22 mouse cellular contexts compared by ENCODE assay signal in the genomic region with DNA sequence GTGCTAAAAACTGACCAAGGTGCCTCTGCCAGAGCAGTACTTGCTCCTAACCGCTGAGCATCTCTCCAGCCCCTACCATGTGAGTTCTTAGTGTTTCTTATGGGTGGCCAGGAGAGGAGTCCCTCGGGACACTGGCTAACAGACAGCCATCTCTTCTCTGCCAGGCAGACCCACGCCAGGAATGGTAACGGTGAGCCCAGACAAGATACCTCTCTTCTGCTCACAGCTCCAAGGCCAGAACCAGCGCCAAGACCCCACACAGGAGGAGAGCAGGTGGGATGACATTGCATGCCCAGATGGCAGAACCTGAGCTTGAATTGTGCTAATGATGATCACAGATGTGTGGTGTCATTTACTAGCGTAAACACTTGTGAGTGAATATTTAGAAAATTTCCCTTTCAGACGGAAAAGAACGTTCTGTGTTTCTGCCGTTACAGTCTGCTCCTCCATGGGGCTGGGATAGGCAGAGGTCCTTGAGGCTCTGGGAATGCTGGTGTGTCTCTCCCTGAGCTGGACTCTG.
DNase-seq lines count a peak whose midpoint lies in the region; ATAC-seq and TF ChIP-seq lines count a peak whose summit lies in the region.
"Had no signal": no experiment of that assay in that cellular context is flagged by ENCODE, and none has a peak within 500 bp of the region (broad histone marks: within the 10 kb centered on the region; RNA-seq: fewer than 3 reads in every experiment).

No protein-coding gene starts in this region.

- no peak for TF ChIP-seq POLR2A in brain, embryonic 14.5 days (IDR thresholded peaks at IDR 0.05; ENCODE audit: borderline replicate concordance, extremely low read depth, insufficient read depth, insufficient read length, poor library complexity, severe bottlenecking)

- no peaks in the 10 kb centered on the region for H3K27me3 ChIP-seq in forebrain, embryonic 15.5 days
- peaks cover 14% of the 10 kb centered on the region for H3K27me3 ChIP-seq in forebrain, embryonic 10.5 days (ENCODE audit: poor library complexity, severe bottlenecking)
- H3K27me3 ChIP-seq: embryonic facial prominence, embryonic 12.5 days had no signal

- H3K4me1 ChIP-seq in forebrain, embryonic 15.5 days = peaks cover 45% of the 10 kb centered on the region
- peaks cover 24% of the 10 kb centered on the region for H3K4me1 ChIP-seq in forebrain, embryonic 10.5 days

- H3K9me3 ChIP-seq in forebrain, embryonic 15.5 days = no peaks in the 10 kb centered on the region
- H3K9me3 ChIP-seq in forebrain, embryonic 10.5 days = no peaks in the 10 kb centered on the region; the same call in 1 of the 2 replicates
- H3K9me3 ChIP-seq: embryonic facial prominence, embryonic 12.5 days had no signal

- WGBS in forebrain, embryonic 15.5 days = 60% methylated on average over 9 of the region's 9 CpGs
- WGBS in forebrain, embryonic 10.5 days = 92% methylated on average over 9 of the region's 9 CpGs

- H3K27ac ChIP-seq in forebrain, embryonic 15.5 days (replicated peaks) = peak overlapping the region; percentile 68
- H3K27ac ChIP-seq in forebrain, embryonic 10.5 days = no peak overlapping the region
- H3K27ac ChIP-seq: embryonic facial prominence, embryonic 12.5 days; heart, adult 2 months; hindbrain, embryonic 10.5 days; hindbrain, embryonic 14.5 days had no signal

- H3K4me2 ChIP-seq in forebrain, embryonic 15.5 days (replicated peaks) = no peak overlapping the region
- H3K4me2 ChIP-seq: embryonic facial prominence, embryonic 12.5 days; heart, embryonic 11.5 days; hindbrain, embryonic 14.5 days had no signal

- peak; percentile 62 to 65 for DNase-seq in cerebellum, postnatal 10 days
- no peak for DNase-seq in cerebellum, adult 8-10 months
- no peak for DNase-seq in forebrain, embryonic 10.5 days (ENCODE audit: extremely low spot score, low spot score)
- peak; percentile 70 for DNase-seq in brain, embryonic 14.5 days (ENCODE audit: low read depth)
- DNase-seq in layer of hippocampus, adult 8-10 months (ENCODE audit: low spot score in 2 of 2) = peak; percentile 15 to 37
- no peak for DNase-seq in frontal cortex, postnatal 25 days (ENCODE audit: low spot score in 2 of 2)
- DNase-seq: adrenal gland, adult 8-10 months; adrenal gland, postnatal 36 days; B cell, adult 2 months; cerebellum, adult 11 months; cerebellum, adult 9-11 months; gastrocnemius, postnatal 14 days; heart, adult 2 months had no signal

- no peak for ATAC-seq in forebrain, embryonic 15.5 days (replicated peaks)
- no peak for ATAC-seq in inflammation-experienced regulatory T-cells, adult 6 months
- ATAC-seq: CD4-positive, CD25-positive, alpha-beta regulatory T cell, adult 4 months; intestine, embryonic 16.5 days had no signal

- no peak overlapping the region for H3K4me3 ChIP-seq in forebrain, embryonic 15.5 days
- H3K4me3 ChIP-seq in forebrain, embryonic 10.5 days = no peak overlapping the region
- H3K4me3 ChIP-seq: embryonic facial prominence, embryonic 12.5 days; heart, adult 2 months; hindbrain, embryonic 10.5 days had no signal

- TF ChIP-seq CTCF in brain, embryonic 14.5 days (IDR thresholded peaks at IDR 0.05; ENCODE audit: borderline replicate concordance, extremely low read depth, insufficient read depth, insufficient read length) = no peak

- no peak overlapping the region for H3K9ac ChIP-seq in forebrain, embryonic 15.5 days (replicated peaks)
- H3K9ac ChIP-seq: embryonic facial prominence, embryonic 12.5 days; hindbrain, embryonic 14.5 days had no signal

- no peaks in the 10 kb centered on the region for H3K36me3 ChIP-seq in forebrain, embryonic 15.5 days
- H3K36me3 ChIP-seq in forebrain, embryonic 10.5 days (replicated peaks) = no peaks in the 10 kb centered on the region
- H3K36me3 ChIP-seq: embryonic facial prominence, embryonic 12.5 days; G1E; hindbrain, embryonic 10.5 days had no signal

Comparison
In these comparisons a context has a peak if more than half of its experiments do, and no peak if none do; other contexts are left out.
1. DNase-seq: peak in cerebellum, postnatal 10 days (2 of 2), brain, embryonic 14.5 days (single experiment) and layer of hippocampus, adult 8-10 months (2 of 2); none in cerebellum, adult 8-10 months (single experiment), forebrain, embryonic 10.5 days (single experiment) and frontal cortex, postnatal 25 days (0 of 2).